Mouse (Mus musculus) layer of hippocampus, adult 11-12 months (tissue): Measurements from ENCODE around the gene Serpine2.

Experiments
- DNase-seq: peaks from one replicate; pipeline ENCODE4 v3.0.0; 2022; ENCODE audit warnings: low spot score

Gene Serpine2

DNA sequence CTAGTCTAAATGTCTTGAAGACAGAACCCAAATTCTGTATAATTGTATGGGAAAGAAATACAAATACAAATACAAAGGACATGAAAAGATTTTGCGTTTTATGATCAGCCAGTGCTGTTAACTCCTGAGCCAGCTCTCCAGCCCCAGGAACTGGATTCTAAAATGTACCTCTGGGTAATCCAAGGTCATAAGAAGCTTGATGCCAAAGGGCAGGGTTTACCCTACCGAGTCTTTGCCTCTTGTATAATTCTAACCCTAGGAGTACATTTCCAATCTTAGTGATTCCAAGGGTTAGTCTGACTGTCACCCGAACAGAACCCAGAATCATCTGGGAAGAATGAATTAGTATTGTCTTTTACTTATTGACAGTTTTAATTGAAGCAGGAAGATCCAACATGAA lies 45.5 kb downstream of the Serpine2 start:
- no peak for DNase-seq

DNA sequence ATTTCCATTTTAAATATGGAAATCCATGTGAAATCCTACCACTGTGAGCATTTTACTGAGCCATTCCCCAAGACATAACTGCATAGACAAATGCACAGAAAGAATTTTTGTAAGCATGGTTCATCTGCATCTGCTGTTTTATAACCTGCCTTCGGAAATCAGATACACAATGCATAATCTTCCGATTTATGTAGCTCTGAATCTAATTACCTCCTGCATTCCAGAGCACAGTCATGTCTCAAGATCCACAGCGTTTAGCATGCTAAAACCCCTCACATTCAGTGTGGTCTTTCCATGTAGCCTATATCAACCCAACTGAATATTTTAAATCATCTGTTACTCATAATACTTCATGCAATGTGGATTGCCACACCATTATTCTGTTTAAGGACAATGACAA lies 51.5 kb downstream of the Serpine2 start:
- no peak for DNase-seq

DNA sequence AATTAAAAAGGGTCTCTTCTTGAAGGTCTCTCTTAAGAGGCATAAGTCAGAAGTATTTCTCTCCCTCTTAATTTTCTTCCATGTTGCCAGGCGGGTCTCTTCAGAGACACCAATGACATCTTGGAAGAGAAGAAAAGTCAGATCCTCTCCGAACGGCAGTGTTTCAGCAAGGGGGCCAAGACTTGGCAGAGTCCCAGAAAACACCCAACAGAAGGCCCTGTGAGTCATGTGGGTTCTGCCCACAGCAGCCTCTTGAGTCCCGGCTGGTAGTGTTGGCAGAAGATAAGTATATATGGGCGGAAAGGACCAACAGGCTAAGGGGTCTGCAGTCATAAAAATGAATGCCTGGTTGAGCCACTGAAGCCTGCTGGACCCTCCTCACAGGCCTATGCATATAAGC lies 54.1 kb downstream of the Serpine2 start:
- DNase-seq = peak; percentile 10

DNA sequence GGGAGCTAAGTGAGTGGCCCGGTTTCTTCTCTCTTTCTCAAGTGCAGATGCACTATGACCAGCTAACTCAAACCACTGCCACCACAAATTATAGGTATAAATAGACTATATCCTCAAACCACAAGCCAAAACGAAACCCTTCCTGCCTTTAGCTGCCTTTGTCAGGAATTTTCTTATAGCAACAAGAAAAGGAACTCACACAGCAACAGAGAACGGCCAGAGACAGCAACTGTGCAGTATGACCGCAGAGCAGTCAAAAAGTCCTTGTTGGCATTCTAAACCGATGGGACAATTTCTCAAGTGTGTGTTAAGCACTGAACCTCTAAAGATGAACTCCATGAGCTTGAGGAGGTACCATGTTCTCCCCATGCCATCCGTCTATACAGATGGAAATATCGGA lies 57.4 kb downstream of the Serpine2 start:
- DNase-seq = no peak

DNA sequence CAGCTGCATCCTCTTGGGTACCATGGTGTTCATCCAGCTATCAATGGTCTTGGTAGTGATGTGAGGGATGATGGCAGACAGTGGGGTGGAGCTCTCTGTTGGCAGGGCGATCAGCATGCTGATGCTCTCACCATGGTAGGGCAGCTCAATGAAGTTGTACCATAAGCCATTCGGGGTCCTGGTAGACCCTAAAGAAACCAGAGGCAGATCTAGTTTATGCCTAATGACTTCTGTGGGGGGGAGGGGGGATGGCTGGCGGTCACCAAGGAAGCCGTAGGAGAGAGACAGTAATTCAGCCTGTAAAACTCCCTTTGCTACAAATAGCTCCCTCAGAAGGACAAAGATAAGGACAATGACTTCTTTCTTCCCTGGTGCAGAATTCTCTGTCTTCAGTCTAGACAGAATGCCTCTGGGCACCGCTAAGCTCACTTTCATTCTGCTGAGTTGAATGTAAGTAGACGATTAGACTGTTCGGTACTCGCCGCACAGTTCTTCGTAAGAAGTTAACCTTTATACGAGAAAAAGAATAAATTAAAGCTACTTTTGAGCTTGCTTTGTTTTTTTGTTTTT lies 58.0 kb downstream of the Serpine2 start:
- no peak for DNase-seq

DNA sequence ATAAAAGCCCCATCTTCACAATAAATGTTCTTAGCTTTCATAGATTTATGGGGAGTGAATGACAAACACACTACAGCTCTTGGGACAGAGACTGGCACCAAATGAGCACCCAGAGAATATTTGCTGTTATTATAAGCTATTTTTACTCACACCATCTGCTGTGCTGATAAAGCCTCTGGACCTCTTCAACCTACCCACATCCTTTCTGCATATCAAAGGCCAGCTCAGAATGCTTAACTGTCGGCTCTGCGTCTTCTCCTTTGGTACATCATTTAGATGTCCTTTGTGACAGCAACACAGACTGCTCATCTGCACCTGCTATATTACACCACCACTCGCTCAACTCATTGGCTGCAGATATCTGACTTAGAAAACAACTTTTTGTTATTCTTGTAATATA lies 63.9 kb downstream of the Serpine2 start:
- no peak for DNase-seq

DNA sequence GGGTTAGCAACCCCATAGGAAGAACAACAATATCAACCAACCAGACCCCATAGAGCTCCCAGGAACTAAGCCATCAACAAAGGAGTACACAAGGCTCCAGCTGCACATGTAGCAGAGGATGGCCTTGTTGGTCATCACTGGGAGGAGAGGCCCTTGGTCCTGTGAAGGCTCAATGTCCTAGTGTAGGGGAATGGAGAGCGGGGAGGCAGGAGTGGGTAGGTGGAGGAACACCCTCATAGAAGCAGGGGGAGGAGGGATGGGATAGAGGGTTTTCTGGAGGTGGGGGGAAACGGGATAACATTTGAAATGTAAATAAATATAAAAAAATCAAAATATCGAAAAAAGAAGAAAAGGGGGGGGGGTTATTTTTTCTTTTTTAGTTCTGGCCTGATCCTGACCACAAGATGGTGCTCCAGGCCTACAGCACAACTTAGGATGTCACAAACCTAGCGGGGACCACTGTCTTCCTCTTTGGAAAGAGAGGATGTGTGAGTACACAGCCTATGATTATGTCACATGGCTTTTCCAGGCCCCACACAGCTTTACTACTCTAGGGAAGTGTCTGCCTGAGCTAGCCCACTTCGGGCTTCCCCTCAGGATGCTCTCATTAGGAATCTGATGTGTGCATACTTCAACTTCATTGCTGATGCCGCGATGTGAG lies 74.6 kb downstream of the Serpine2 start:
- DNase-seq = peak; percentile 40

DNA sequence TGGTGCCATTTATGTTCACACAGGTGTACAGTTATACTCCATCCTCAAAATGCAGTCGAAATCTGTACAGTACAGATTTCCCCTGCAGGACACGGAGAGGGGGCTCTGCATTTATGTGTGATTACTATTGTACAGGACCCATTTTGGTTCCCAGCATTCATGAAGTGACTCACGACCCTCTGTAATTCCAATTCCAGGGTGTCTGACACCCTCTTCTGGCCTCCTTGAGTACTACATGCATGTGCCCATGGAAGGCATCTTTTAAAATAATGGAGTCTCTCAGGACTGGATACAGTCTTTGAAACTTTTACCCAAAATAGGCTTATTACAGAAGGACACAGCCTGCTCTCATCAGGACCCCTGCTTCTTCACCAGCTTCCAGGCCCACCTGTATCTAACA lies 78.5 kb downstream of the Serpine2 start:
- no peak for DNase-seq

DNA sequence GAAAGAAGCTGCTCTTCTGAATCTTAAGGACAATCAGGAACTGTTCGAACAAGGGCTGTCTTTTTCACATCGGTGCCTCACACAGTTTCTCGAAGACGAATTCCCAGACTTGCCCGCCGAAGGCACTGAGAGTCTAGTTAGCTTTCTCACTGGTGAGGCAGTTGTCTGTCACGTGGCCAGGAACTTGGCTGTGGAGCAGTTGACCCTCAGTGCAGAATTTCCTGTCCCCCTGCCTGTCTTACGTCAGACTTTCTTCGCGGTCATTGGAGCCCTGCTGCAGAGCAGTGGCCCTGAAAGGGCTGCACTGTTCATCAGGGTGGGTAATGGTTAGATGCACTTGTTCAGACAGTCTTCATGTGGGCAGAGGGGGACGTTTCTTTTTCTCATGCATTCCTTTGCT lies 83.0 kb downstream of the Serpine2 start:
- DNase-seq = no peak

DNA sequence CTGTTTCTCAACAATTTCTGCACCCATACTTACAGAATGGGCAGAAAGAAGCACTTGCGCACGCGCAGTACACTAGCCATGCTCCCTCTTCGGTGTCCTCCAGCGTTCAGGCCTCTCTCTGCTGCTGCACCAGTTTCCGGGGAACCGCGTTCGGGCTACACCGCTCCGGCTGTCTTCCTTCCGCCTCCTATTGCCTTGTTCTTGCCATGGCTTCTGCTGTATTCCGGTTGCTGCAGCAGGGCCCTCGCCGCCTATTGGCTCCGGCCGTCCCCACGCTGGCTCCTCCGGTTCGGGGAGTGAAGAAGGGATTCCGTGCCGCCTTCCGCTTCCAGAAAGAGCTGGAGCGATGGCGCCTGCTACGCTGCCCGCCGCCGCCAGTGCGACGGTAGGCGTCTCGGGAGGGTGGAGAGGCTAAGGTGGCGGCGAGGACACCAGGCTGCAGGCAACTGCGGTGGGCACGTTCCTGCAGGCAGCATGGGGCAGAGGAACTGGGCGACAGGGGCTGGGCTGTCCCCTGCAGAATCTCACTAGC lies 85.0 kb downstream of the Serpine2 start, which contains the start of the genes Mrpl44 and Wdfy1:
Gene Mrpl44 (plus strand): TSS at position 92 of the 532 bp plus-strand sequence.
Gene Wdfy1 (minus strand): TSS at position 217 of the 532 bp plus-strand sequence.
- peak; percentile 98 for DNase-seq

DNA sequence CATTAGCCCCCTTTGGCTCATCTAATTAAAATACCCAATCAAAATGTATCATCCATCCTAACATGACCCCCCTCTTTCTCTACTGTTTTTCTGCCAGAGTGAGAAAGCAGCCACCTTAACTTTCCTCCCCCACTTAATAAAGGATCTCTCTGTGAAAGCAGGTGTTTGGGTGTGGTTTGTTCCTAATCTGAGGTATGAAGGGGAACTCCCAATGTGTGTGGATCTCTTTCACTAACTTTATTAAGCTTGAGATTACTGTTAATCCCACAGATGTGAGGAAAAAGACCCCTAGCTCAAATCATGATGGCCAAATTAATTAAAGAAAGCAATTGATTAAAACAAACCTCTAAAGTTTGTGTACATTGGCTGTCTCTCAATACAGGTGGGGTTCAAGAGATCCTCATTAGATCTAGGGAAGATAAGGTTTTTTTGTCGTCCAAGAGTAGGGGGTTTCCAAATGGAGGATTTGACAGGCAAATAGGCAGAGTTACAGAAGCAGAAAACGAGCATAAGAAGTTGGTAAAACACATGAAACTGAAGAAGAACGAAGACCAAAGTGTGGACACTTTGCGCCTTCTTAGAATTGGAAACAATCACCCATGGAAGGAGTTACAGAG lies 86.7 kb downstream of the Serpine2 start:
- DNase-seq = no peak

DNA sequence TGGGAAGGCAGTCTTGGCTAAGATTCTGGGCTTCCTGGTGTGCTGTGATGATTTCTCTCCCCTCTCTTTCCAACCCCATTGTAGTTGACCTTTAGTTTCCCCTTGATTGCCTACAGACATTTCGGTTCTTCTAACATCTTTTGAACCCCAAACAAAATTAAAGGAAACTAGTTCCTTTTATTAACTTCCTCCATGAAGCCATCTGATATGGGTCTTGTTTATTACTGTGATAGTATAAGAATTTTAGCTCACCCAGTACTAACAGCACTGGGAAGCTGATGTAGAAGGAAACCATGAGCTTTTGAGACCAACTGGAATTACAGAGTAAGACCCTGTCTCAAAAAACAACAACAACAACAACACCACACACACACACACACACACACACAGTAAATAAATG lies 92.7 kb downstream of the Serpine2 start:
- no peak for DNase-seq

DNA sequence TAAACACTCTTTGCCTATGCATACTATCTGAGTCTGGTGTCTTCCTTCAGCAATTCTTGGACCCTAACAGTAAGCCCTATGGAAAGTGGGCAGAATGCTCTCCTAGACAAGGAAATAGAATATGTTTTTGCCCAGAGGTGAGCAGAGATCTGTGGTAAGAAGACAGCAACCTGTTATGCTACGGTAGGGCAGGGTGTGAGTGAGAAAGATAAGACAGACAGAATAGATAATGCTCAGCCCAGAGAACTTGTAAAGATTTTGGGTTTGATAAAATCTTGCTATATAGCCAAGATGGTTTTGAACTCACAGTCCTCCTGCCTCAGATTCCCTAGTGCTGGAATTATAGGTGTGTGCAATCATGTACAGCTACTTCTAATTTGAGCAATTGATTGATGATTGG lies 96.5 kb downstream of the Serpine2 start:
- DNase-seq = no peak

DNA sequence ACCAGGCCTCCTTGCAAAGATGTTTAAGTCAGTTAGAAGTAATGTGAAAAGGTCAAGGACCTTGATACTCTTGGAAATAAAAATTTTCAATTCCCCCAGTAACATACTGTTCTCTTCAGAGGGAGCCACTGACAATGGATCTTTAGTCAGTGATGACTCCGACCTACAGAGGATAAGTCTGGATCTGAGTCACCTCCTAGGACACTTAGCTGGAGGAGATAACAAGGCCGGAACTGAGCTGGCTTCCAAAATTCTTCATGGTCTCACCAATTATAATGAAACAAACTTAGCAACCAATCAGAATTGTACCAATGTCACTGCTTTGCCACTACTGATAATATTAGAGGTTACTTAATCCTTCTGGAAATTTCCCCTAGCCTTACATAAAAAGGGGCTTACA lies 96.9 kb downstream of the Serpine2 start:
- DNase-seq = no peak

DNA sequence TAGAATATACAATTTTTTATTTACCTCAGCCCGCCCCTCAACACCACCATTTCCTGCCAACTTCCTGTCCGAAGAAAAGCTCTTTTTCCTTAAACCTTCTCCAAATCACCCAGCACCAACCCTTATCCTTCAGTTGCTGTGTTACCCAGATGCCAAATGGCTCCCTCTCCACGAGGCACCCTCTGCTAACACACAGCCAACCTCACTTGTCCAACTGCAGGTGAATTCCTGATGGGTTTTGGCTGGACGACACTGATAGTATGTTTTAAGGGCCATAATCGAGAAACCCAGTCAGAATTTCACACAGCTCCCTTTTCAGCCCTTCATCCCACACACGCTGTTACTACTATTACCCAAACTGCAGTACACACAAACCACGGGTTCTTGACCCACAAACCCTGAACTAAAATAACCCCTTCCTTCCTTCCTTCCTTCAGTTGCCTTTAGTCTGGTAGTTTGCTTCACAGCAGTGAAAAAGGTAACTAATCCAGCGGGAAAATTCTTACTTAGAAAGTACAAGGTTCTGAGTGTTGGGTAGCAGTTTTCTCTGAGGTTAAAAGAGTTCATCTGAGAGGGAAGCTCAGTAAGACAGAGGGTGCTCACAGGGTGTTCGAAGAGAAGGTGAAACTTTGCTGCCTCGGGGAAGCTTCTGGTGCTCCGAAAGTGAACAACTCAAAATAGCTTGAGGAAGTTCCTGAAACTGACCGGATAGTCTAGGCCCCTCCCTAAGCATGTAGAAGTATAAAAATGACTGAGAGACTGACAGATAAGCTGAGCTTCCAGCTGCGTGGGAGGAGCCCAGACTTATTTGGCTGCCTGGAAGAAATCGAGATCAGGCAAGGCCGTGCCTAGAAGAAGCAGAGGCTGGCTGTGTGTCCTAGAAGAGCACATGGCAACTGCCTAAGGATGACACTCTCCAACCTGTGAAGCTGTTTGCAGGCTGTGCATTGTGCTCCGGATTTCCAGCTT lies 98.4 kb downstream of the Serpine2 start:
- DNase-seq = no peak

DNA sequence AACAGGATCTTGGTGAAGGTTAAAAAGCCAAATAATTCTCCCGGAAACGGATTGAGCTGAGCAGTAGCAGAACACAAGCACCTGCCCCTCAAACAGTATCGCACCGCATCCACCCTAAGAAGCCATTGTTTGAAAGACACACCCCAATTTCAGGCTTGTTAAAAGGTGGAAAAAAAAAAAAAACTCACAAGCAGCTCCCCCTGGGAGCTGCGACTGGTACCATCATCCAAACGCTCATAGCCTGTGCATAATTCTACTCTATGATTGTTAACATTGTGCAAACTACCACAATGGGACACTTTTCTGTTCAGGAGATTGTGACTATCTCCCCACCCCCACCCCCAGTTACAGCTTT lies 99.1 kb downstream of the Serpine2 start:
- DNase-seq = no peak

DNA sequence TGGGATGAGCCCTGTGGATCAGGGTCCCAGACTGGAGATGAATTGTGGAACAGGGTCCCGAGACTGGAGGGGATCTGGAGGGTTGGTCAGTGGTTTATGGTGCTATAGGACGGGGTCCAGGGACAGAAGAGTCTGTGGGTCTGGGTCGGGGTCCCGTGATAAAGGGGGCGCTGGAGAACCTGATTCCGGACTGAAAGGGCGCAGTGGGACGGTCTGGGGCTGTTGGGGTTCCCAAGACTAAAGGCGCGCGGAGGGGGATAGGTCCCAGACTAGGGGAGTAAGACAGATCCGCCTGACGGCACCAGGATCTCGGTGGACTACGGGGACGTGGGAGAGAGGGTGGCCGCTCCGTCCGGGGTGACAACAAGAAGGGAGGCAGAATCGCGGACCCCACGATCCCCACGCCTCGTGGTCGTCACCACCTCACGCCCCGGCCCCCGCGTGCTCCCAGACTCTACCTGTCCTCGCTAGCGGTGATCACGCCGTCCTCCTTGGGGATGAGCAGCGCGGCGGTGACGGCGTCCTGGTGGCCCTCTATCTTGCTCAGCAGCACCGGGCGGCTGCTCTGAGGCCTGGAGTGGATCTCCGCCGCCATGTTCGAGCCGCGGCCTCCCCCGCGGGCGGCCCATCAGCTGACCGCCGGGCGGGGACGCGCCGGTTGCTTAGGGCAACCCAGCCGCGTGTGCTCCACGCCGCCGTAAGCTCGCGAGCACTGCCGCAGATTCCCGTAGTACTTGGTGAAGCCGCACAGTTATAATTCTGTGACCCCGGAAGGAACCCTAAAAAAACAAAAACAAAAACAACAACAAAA lies 99.7 kb downstream of the Serpine2 start:
- peak; percentile 82 for DNase-seq

DNA sequence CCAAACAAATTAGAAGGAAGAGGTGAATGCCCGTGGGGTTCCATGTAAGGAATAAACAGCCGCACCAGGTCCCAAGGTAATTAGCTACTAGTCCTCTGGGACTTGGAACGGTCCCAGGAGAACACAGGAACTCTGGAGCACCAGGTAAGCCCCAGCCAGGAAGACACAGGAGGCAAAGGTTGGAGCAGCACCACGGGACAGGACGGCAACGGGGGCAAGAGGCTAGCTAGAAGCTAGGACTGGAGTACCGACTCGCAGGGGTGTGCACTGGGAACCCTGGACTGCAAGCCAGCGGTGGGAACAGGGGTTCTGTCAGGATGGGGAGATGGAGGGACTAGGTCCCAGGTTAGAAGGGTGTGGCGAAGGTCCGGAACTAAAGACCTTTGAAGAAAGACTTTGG lies 100.3 kb downstream of the Serpine2 start:
- no peak for DNase-seq

DNA sequence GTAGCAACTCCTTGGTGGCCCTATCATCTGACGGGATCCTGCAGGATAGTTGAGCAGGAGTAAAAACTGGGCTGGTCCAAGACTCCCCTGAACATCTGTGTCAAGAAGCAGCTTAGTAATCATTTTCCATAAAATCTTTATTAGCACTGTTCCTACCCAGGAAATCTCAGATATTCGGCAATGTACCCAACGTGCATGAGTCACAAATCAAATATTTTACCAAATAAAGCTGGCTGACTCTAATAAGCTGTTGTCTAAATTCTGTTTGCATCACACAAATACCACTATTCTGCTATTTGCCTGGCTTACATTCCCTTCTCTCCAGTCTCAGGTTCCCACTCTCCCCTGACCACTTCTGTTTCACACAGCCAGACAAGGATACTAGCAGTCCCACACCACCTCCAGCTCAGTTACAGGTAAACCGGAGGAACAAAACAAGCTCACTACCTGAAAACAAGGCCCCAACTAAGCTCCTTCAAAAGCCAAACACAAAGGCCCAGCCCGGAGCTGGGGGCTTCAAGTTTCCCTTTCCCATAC lies 101.5 kb downstream of the Serpine2 start:
- no peak for DNase-seq

DNA sequence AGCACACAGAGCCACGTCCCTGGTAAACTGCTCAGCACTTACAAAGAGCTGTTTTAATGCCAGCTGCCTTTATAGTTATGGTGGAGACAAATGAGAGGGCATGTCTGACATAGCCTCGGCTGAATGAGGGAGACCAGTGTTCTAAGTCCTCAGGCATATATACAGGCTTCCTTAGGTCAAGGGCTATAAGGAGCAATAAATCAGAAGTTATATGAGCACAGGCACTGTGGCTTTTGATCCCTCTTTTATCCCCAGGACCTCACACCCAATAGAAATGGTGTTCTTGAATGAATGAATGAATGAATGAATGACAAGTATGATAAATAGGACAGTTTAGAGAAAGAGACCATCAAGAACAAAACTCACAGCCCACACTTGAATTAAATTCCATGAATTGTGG lies 102.0 kb downstream of the Serpine2 start:
- no peak for DNase-seq

DNA sequence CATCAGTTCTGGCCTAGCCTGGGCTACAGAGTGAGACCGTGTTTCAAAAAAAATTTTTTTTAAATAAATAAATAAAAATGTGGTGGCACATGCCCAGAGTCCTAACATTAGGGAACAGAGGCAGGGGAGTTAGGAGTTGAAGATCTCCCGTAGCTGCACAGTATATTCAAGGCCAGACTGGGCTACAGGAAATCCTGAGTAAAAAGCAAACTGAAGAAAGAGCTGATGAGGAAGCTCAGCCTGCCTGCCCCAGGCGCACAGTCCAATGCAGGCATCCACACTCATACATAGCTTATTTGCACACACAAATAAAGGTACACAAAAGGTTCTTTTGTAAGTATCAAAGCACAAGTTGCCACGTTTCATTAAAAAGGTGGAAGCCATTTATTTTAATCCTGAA lies 103.4 kb downstream of the Serpine2 start:
- DNase-seq = no peak
